Mouse (Mus musculus) heart, embryonic 16.5 days (tissue): Measurements from ENCODE around the gene Hcls1. TPM values are rescaled to one million over a fixed set of nuclear protein-coding genes. Genes with fewer than 3 reads are reported as not detected.

ENCODE experiments used
- ATAC-seq: fragments of 200-750 bp; cut with Nextera tagmentation; replicated peaks from 2 replicates; pipeline ENCODE4 v1.8.0; 2017; ENCODE audit warnings: moderate number of reproducible peaks; ENCODE audit not compliant: insufficient read depth, low FRiP score; ENCODE audit errors: extremely low read depth
- H3K27ac ChIP-seq: fragments of 300-500 bp; sonication (generic); 2 replicates; pipeline ENCODE4 v1.5.1; 2014; ENCODE audit warnings: mild to moderate bottlenecking, low read length, control low read depth, moderate library complexity
- H3K27me3 ChIP-seq: fragments of 300-500 bp; sonication (generic); 2 replicates; pipeline ENCODE4 v1.6.1; 2014; ENCODE audit warnings: low read length, mixed read lengths; ENCODE audit not compliant: control insufficient read depth, insufficient read depth
- H3K36me3 ChIP-seq: fragments of 300-500 bp; sonication (generic); 2 replicates; pipeline ENCODE4 v1.6.1; 2014; ENCODE audit not compliant: control insufficient read depth, insufficient read depth
- H3K4me1 ChIP-seq: fragments of 300-500 bp; sonication (generic); 2 replicates; pipeline ENCODE4 v1.6.1; 2014; ENCODE audit warnings: low read length, mixed read lengths; ENCODE audit not compliant: control insufficient read depth, insufficient read depth
- H3K4me2 ChIP-seq: fragments of 300-500 bp; sonication (generic); 2 replicates; pipeline ENCODE4 v1.6.1; 2014; ENCODE audit warnings: low read depth, mild to moderate bottlenecking, control low read depth, low read length
- H3K4me3 ChIP-seq: fragments of 300-500 bp; sonication (generic); 2 replicates; pipeline ENCODE4 v1.5.1; 2014; ENCODE audit warnings: mild to moderate bottlenecking, control low read depth, low read length
- H3K9ac ChIP-seq: fragments of 300-500 bp; sonication (generic); 2 replicates; pipeline ENCODE4 v1.6.1; 2014; ENCODE audit warnings: low read length, control low read depth
- H3K9me3 ChIP-seq: fragments of 300-500 bp; sonication (generic); replicated peaks from 2 replicates; pipeline ENCODE4 v1.6.1; 2016; ENCODE audit warnings: low read length; ENCODE audit not compliant: control insufficient read depth
- WGBS: fragments of 180-500 bp; shearing (Covaris S2); extraction: QIAGEN DNeasy Blood & Tissue Kit; methylation state at CpG from one replicate; pipeline ENCODE4 v1.1.7; 2014; 5-methylcytosine and 5-hydroxymethylcytosine counted together
- polyA plus RNA-seq: library from polyadenylated mRNA; unstranded; fragments of >200 nt; fragmentation: Nextera tagmentation; extraction: Ambion mirVana; gene quantifications from 2 replicates; pipeline ENCODE4 v1.2.1, GENCODE M21; 2015

Gene Hcls1
- polyA plus RNA-seq, 1 experiment from 2014 or later = 19.2 TPM

- no peak overlapping the region for H3K4me3 ChIP-seq
- no peak overlapping the region for H3K27ac ChIP-seq
- no peak for ATAC-seq
- H3K9me3 ChIP-seq = no peaks in the 10 kb centered on the region
- no peak overlapping the region for H3K9ac ChIP-seq
- no peaks in the 10 kb centered on the region for H3K27me3 ChIP-seq
- H3K4me1 ChIP-seq = 0 out of 2 replicates have a peak, but pooled peaks cover 5% of the 10 kb centered on the region
- WGBS = 87% methylated on average over 13 of the region's 13 CpGs
- H3K4me2 ChIP-seq = no peak overlapping the region
- H3K36me3 ChIP-seq = peaks cover 42% of the 10 kb centered on the region
Observed at GRCm38 (mm10) chr16:36912311-36912710, 22.5 kb upstream of the Hcls1 start.

GRCm38 (mm10) chr16:36914195-36914594 is 20.6 kb upstream of the Hcls1 start:
- Histone ChIP-seq H3K4me1 (no peaks in the 10 kb centered on the region), H3K4me2 (no peak overlapping the region), H3K36me3 (peaks cover 50% of the 10 kb centered on the region), H3K9me3 (no peaks in the 10 kb centered on the region), H3K9ac (no peak overlapping the region), H3K27me3 (no peaks in the 10 kb centered on the region), H3K27ac (no peak overlapping the region), H3K4me3 (no peak overlapping the region)
- 68% methylated on average over 5 of the region's 5 CpGs for WGBS
- no peak for ATAC-seq

GRCm38 (mm10) chr16:36918505-36918904 is 16.3 kb upstream of the Hcls1 start:
- no peak for ATAC-seq
- Histone ChIP-seq H3K4me2 (no peak overlapping the region), H3K27me3 (no peaks in the 10 kb centered on the region), H3K4me1 (no peaks in the 10 kb centered on the region), H3K9me3 (no peaks in the 10 kb centered on the region), H3K27ac (no peak overlapping the region), H3K4me3 (no peak overlapping the region), H3K36me3 (peaks cover 36% of the 10 kb centered on the region), H3K9ac (no peak overlapping the region)
- WGBS = 94% methylated on average over 10 of the region's 10 CpGs

GRCm38 (mm10) chr16:36920410-36920809 is 14.4 kb upstream of the Hcls1 start:
- no peak for ATAC-seq
- H3K4me1 ChIP-seq = no peaks in the 10 kb centered on the region
- H3K9ac ChIP-seq = no peak overlapping the region
- no peaks in the 10 kb centered on the region for H3K9me3 ChIP-seq
- H3K36me3 ChIP-seq = peaks cover 30% of the 10 kb centered on the region
- no peak overlapping the region for H3K27ac ChIP-seq
- no peak overlapping the region for H3K4me2 ChIP-seq
- 80% methylated on average over 3 of the region's 3 CpGs for WGBS
- no peaks in the 10 kb centered on the region for H3K27me3 ChIP-seq
- no peak overlapping the region for H3K4me3 ChIP-seq

- H3K4me2 ChIP-seq = no peak overlapping the region
- H3K4me1 ChIP-seq = no peaks in the 10 kb centered on the region
- H3K9me3 ChIP-seq = no peaks in the 10 kb centered on the region
- no peaks in the 10 kb centered on the region for H3K27me3 ChIP-seq
- no peak overlapping the region for H3K4me3 ChIP-seq
- no peak overlapping the region for H3K27ac ChIP-seq
- no peak overlapping the region for H3K9ac ChIP-seq
- peaks cover 32% of the 10 kb centered on the region for H3K36me3 ChIP-seq
- ATAC-seq = no peak
- WGBS = 89% methylated on average over 8 of the region's 8 CpGs
Observed at GRCm38 (mm10) chr16:36921067-36921613, 13.6 kb upstream of the Hcls1 start.

- Histone ChIP-seq H3K4me3 (no peak overlapping the region), H3K4me1 (no peaks in the 10 kb centered on the region), H3K9me3 (no peaks in the 10 kb centered on the region), H3K27ac (no peak overlapping the region), H3K9ac (no peak overlapping the region), H3K27me3 (no peaks in the 10 kb centered on the region), H3K4me2 (no peak overlapping the region), H3K36me3 (peaks cover 35% of the 10 kb centered on the region)
- 80% methylated on average over 6 of the region's 6 CpGs for WGBS
- no peak for ATAC-seq
Observed at GRCm38 (mm10) chr16:36921980-36922379, 12.8 kb upstream of the Hcls1 start.

GRCm38 (mm10) chr16:36924312-36924711 is 10.5 kb upstream of the Hcls1 start:
- no peaks in the 10 kb centered on the region for H3K27me3 ChIP-seq
- no peak overlapping the region for H3K27ac ChIP-seq
- peaks cover 35% of the 10 kb centered on the region for H3K36me3 ChIP-seq
- H3K4me2 ChIP-seq = no peak overlapping the region
- H3K9me3 ChIP-seq = no peaks in the 10 kb centered on the region
- H3K9ac ChIP-seq = no peak overlapping the region
- no peak overlapping the region for H3K4me3 ChIP-seq
- 93% methylated on average over 8 of the region's 8 CpGs for WGBS
- H3K4me1 ChIP-seq = no peaks in the 10 kb centered on the region
- no peak for ATAC-seq

GRCm38 (mm10) chr16:36925351-36925750 is 9.4 kb upstream of the Hcls1 start:
- no peaks in the 10 kb centered on the region for H3K4me1 ChIP-seq
- H3K9me3 ChIP-seq = no peaks in the 10 kb centered on the region
- no peak for ATAC-seq
- no peak overlapping the region for H3K4me2 ChIP-seq
- WGBS = 80% methylated on average over 6 of the region's 6 CpGs
- H3K36me3 ChIP-seq = peaks cover 38% of the 10 kb centered on the region
- H3K9ac ChIP-seq = no peak overlapping the region
- no peak overlapping the region for H3K27ac ChIP-seq
- no peaks in the 10 kb centered on the region for H3K27me3 ChIP-seq
- no peak overlapping the region for H3K4me3 ChIP-seq

- no peak for ATAC-seq
- Histone ChIP-seq H3K27ac (no peak overlapping the region), H3K36me3 (peaks cover 38% of the 10 kb centered on the region), H3K9ac (no peak overlapping the region), H3K4me1 (no peaks in the 10 kb centered on the region), H3K4me3 (no peak overlapping the region), H3K27me3 (no peaks in the 10 kb centered on the region), H3K9me3 (no peaks in the 10 kb centered on the region), H3K4me2 (no peak overlapping the region)
- WGBS = 84% methylated on average over 6 of the region's 6 CpGs
Observed at GRCm38 (mm10) chr16:36925797-36926196, 9.0 kb upstream of the Hcls1 start.
